Mouse (Mus musculus) intestine, postnatal 0 days (tissue): ENCODE data around the gene 4930539E08Rik. TPM values are rescaled to one million over a fixed set of nuclear protein-coding genes. Genes with fewer than 3 reads are reported as not detected.

Experiments
- ATAC-seq: fragments of 200-750 bp; cut with Nextera tagmentation; 2 replicates; pipeline ENCODE4 v1.8.0; 2017; ENCODE audit warnings: mild to moderate bottlenecking, moderate TSS enrichment, moderate library complexity
- H3K27ac ChIP-seq: fragments of 300-500 bp; sonication (generic); 2 replicates; pipeline ENCODE4 v1.5.1; 2014; ENCODE audit warnings: mild to moderate bottlenecking, low read depth, low read length, moderate library complexity
- H3K27me3 ChIP-seq: fragments of 300-500 bp; sonication (generic); replicated peaks from 2 replicates; pipeline ENCODE4 v1.6.1; 2014; ENCODE audit warnings: low read length, mixed read lengths; ENCODE audit not compliant: control insufficient read depth, insufficient read depth
- H3K36me3 ChIP-seq: fragments of 300-500 bp; sonication (generic); 2 replicates; pipeline ENCODE4 v1.6.1; 2014; ENCODE audit warnings: mild to moderate bottlenecking, moderate library complexity; ENCODE audit not compliant: control insufficient read depth, insufficient read depth
- H3K4me1 ChIP-seq: fragments of 300-500 bp; sonication (generic); replicated peaks from 2 replicates; pipeline ENCODE4 v1.6.1; 2014; ENCODE audit warnings: antibody characterized with exemption, low read length, mixed read lengths; ENCODE audit not compliant: control insufficient read depth, insufficient read depth
- H3K4me2 ChIP-seq: fragments of 300-500 bp; sonication (generic); replicated peaks from 2 replicates; pipeline ENCODE4 v1.6.1; 2014; ENCODE audit warnings: low read depth, mild to moderate bottlenecking, moderate library complexity
- H3K4me3 ChIP-seq: fragments of 300-500 bp; sonication (generic); 2 replicates; pipeline ENCODE4 v1.5.1; 2014; ENCODE audit warnings: low read depth, low read length
- H3K9ac ChIP-seq: fragments of 300-500 bp; sonication (generic); 2 replicates; pipeline ENCODE4 v1.6.1; 2014; ENCODE audit warnings: mild to moderate bottlenecking, low read depth, low read length
- H3K9me3 ChIP-seq: fragments of 300-500 bp; sonication (generic); 2 replicates; pipeline ENCODE4 v1.6.1; 2016; ENCODE audit warnings: mixed run types; ENCODE audit not compliant: control insufficient read depth
- CTCF ChIP-seq: sonication (generic); IDR thresholded peaks from 2 replicates; pipeline ENCODE4 v1.5.1; 2016; ENCODE audit warnings: low read depth, mild to moderate bottlenecking, control low read depth, antibody characterized with exemption, moderate library complexity
- WGBS: fragments of 180-500 bp; shearing (Covaris S2); extraction: QIAGEN DNeasy Blood & Tissue Kit; methylation state at CpG from one replicate; pipeline ENCODE4 v1.1.7; 2014; 5-methylcytosine and 5-hydroxymethylcytosine counted together
- polyA plus RNA-seq: library from polyadenylated mRNA; unstranded; fragments of >200 nt; fragmentation: Nextera tagmentation; extraction: Ambion mirVana; gene quantifications from 2 replicates; pipeline ENCODE4 v1.2.1, GENCODE M21; 2015

The 4930539E08Rik gene
- polyA plus RNA-seq, 1 experiment from 2014 or later = 3.5 TPM

- 0 out of 2 replicates have a peak, but pooled peaks have one; percentile 2 for ATAC-seq
- TF ChIP-seq CTCF = peak; percentile 96
- Histone ChIP-seq H3K27me3 (no peaks in the 10 kb centered on the region), H3K4me1 (no peaks in the 10 kb centered on the region), H3K4me2 (no peak overlapping the region), H3K9me3 (no peaks in the 10 kb centered on the region), H3K4me3 (no peak overlapping the region), H3K9ac (no peak overlapping the region), H3K36me3 (no peaks in the 10 kb centered on the region), H3K27ac (no peak overlapping the region)
- WGBS = 7% methylated on average over 18 of the region's 18 CpGs
Observed at GRCm38 (mm10) chr17:28879931-28880391, 35.2 kb downstream of the 4930539E08Rik start.

- H3K4me2 ChIP-seq = no peak overlapping the region
- TF ChIP-seq CTCF = peak; percentile 73
- no peak overlapping the region for H3K27ac ChIP-seq
- no peak overlapping the region for H3K4me3 ChIP-seq
- H3K9me3 ChIP-seq = no peaks in the 10 kb centered on the region
- no peaks in the 10 kb centered on the region; the same call in 1 of the 2 replicates for H3K4me1 ChIP-seq
- no peaks in the 10 kb centered on the region for H3K27me3 ChIP-seq
- H3K36me3 ChIP-seq = no peaks in the 10 kb centered on the region
- 28% methylated on average over 19 of the region's 19 CpGs for WGBS
- no peak for ATAC-seq
- H3K9ac ChIP-seq = no peak overlapping the region
Observed at GRCm38 (mm10) chr17:28876821-28877220, 38.3 kb downstream of the 4930539E08Rik start.

GRCm38 (mm10) chr17:28876331-28876730, 38.8 kb downstream of the 4930539E08Rik start:
- no peak overlapping the region for H3K9ac ChIP-seq
- WGBS = 63% methylated on average over 5 of the region's 5 CpGs
- no peak overlapping the region for H3K4me2 ChIP-seq
- no peaks in the 10 kb centered on the region for H3K36me3 ChIP-seq
- no peak for TF ChIP-seq CTCF
- H3K27ac ChIP-seq = no peak overlapping the region
- H3K4me1 ChIP-seq = no peaks in the 10 kb centered on the region; the same call in 1 of the 2 replicates
- ATAC-seq = no peak
- no peak overlapping the region for H3K4me3 ChIP-seq
- H3K9me3 ChIP-seq = no peaks in the 10 kb centered on the region
- no peaks in the 10 kb centered on the region for H3K27me3 ChIP-seq

- no peaks in the 10 kb centered on the region; the same call in 1 of the 2 replicates for H3K4me1 ChIP-seq
- H3K27ac ChIP-seq = no peak overlapping the region
- ATAC-seq = no peak
- no peak overlapping the region for H3K9ac ChIP-seq
- no peaks in the 10 kb centered on the region for H3K9me3 ChIP-seq
- no peaks in the 10 kb centered on the region for H3K36me3 ChIP-seq
- H3K27me3 ChIP-seq = no peaks in the 10 kb centered on the region
- 0 out of 2 replicates have a peak, but pooled peaks have one; percentile 3 for TF ChIP-seq CTCF
- no peak overlapping the region for H3K4me2 ChIP-seq
- H3K4me3 ChIP-seq = no peak overlapping the region
- 33% methylated on average over 8 of the region's 8 CpGs for WGBS
Observed at GRCm38 (mm10) chr17:28875316-28875715, 39.8 kb downstream of the 4930539E08Rik start.

GRCm38 (mm10) chr17:28874825-28875224, 40.3 kb downstream of the 4930539E08Rik start:
- no peak for TF ChIP-seq CTCF
- ATAC-seq = no peak
- 46% methylated on average over 7 of the region's 7 CpGs for WGBS
- Histone ChIP-seq H3K27me3 (no peaks in the 10 kb centered on the region), H3K4me2 (no peak overlapping the region), H3K4me3 (no peak overlapping the region), H3K9ac (no peak overlapping the region), H3K36me3 (no peaks in the 10 kb centered on the region), H3K4me1 (no peaks in the 10 kb centered on the region; the same call in 1 of the 2 replicates), H3K27ac (no peak overlapping the region), H3K9me3 (no peaks in the 10 kb centered on the region)

- Histone ChIP-seq H3K4me2 (no peak overlapping the region), H3K9me3 (no peaks in the 10 kb centered on the region), H3K27me3 (no peaks in the 10 kb centered on the region), H3K4me1 (no peaks in the 10 kb centered on the region; the same call in 1 of the 2 replicates), H3K36me3 (no peaks in the 10 kb centered on the region), H3K4me3 (no peak overlapping the region), H3K27ac (no peak overlapping the region), H3K9ac (no peak overlapping the region)
- ATAC-seq = no peak
- no peak for TF ChIP-seq CTCF
- 77% methylated on average over 4 of the region's 4 CpGs for WGBS
Observed at GRCm38 (mm10) chr17:28874216-28874615, 40.9 kb downstream of the 4930539E08Rik start.

GRCm38 (mm10) chr17:28872322-28872721, 42.8 kb downstream of the 4930539E08Rik start:
- no peak for ATAC-seq
- Histone ChIP-seq H3K4me2 (no peak overlapping the region), H3K9me3 (no peaks in the 10 kb centered on the region), H3K9ac (no peak overlapping the region), H3K4me3 (no peak overlapping the region), H3K27ac (no peak overlapping the region), H3K36me3 (no peaks in the 10 kb centered on the region), H3K27me3 (no peaks in the 10 kb centered on the region), H3K4me1 (no peaks in the 10 kb centered on the region; the same call in 1 of the 2 replicates)
- no peak for TF ChIP-seq CTCF
- WGBS = 88% methylated on average over 7 of the region's 7 CpGs
